Mouse (Mus musculus) intestine, embryonic 15.5 days (tissue): ENCODE measurements around the gene Gm10340. TPM values are rescaled to one million over a fixed set of nuclear protein-coding genes. Genes with fewer than 3 reads are reported as not detected.
"Not testable (repeated sequence)": the region's sequence is repeated elsewhere in the genome, so short reads cannot be mapped to it uniquely, and the experiment has no call there.

Experiments
- ATAC-seq: fragments of 200-750 bp; cut with Nextera tagmentation; 2 replicates; pipeline ENCODE4 v1.8.0; 2017; ENCODE audit warnings: moderate TSS enrichment, moderate library complexity
- H3K27ac ChIP-seq: fragments of 300-500 bp; sonication (generic); 2 replicates; pipeline ENCODE4 v1.5.1; 2015; ENCODE audit warnings: mild to moderate bottlenecking, inconsistent platforms
- H3K27me3 ChIP-seq: fragments of 300-500 bp; sonication (generic); replicated peaks from 2 replicates; pipeline ENCODE4 v1.6.1; 2015; ENCODE audit warnings: inconsistent platforms
- H3K36me3 ChIP-seq: fragments of 300-500 bp; sonication (generic); 2 replicates; pipeline ENCODE4 v1.6.1; 2015; ENCODE audit warnings: inconsistent platforms
- H3K4me1 ChIP-seq: fragments of 300-500 bp; sonication (generic); replicated peaks from 2 replicates; pipeline ENCODE4 v1.6.1; 2015; ENCODE audit warnings: inconsistent platforms
- H3K4me2 ChIP-seq: fragments of 300-500 bp; sonication (generic); replicated peaks from 2 replicates; pipeline ENCODE4 v1.6.1; 2015; ENCODE audit warnings: mild to moderate bottlenecking, inconsistent platforms
- H3K4me3 ChIP-seq: fragments of 300-500 bp; sonication (generic); replicated peaks from 2 replicates; pipeline ENCODE4 v1.5.1; 2015; ENCODE audit warnings: inconsistent platforms
- H3K9ac ChIP-seq: fragments of 300-500 bp; sonication (generic); 2 replicates; pipeline ENCODE4 v1.6.1; 2015; ENCODE audit warnings: inconsistent platforms
- H3K9me3 ChIP-seq: fragments of 300-500 bp; sonication (generic); 2 replicates; pipeline ENCODE4 v1.6.1; 2016; ENCODE audit warnings: inconsistent platforms
- whole genome bisulfite sequencing: fragments of 180-500 bp; shearing (Covaris S2); methylation state at CpG from one replicate; pipeline ENCODE4 v1.1.7; 2015; 5-methylcytosine and 5-hydroxymethylcytosine counted together
- polyA plus RNA-seq: library from polyadenylated mRNA; unstranded; fragments of >200 nt; fragmentation: Nextera tagmentation; extraction: Ambion mirVana; gene quantifications from 2 replicates; pipeline ENCODE4 v1.2.1, GENCODE M21; 2015

The Gm10340 gene
- polyA plus RNA-seq: not detected in 2 replicates

- not testable (repeated sequence) for H3K27me3 ChIP-seq, ATAC-seq
- WGBS: 93% methylated on average over 2 of the region's 3 CpGs
These were observed at the start of gene Gm10340 for GRCm38 (mm10) chr14:3133697-3134096. Gene Gm10340, plus strand, starts transcription at chr14:3133997.

GRCm38 (mm10) chr14:3116051-3116450 lies 17.7 kb upstream of the Gm10340 start:
- not testable (repeated sequence) for H3K27me3 ChIP-seq, ATAC-seq, H3K27ac ChIP-seq, H3K9me3 ChIP-seq, H3K4me2 ChIP-seq, H3K4me3 ChIP-seq, H3K4me1 ChIP-seq, H3K36me3 ChIP-seq, H3K9ac ChIP-seq
- 93% methylated on average over 13 of the region's 25 CpGs for WGBS

More at GRCm38 (mm10) chr14:3133697-3134096, at the start of gene Gm10340:
- H3K36me3 ChIP-seq, H3K27ac ChIP-seq, H3K9ac ChIP-seq, H3K9me3 ChIP-seq, H3K4me2 ChIP-seq, H3K4me3 ChIP-seq, H3K4me1 ChIP-seq: not testable (repeated sequence)

DNA sequence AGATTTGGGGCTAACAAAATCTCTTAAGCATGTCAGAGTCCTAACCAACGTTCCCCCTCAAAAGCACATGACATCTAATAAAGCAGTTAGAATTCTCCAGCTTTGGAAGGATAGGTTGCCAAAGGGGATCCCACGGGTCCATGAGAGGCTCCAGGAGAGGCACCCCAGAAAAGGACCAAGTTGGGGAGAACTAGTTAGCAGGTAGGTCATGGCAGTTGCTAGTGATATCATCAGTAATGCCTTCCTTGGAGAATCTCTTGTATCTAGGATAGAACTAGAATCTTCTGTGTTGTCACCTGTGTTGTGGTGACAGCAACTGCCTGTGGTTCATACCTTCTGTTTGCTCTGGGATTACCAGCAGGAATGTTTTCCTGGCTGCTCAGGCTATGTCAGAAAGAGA lies 54.2 kb downstream of the Gm10340 start, which contains the start of gene Gm5795:
Gene Gm5795, plus strand, starts transcription at position 301 of the 400 bp plus-strand sequence.
- no CpG with 5 or more reads among the region's 2 CpGs for WGBS
- not testable (repeated sequence) for H3K9ac ChIP-seq, H3K9me3 ChIP-seq, ATAC-seq, H3K27me3 ChIP-seq, H3K4me3 ChIP-seq, H3K36me3 ChIP-seq, H3K4me1 ChIP-seq, H3K4me2 ChIP-seq, H3K27ac ChIP-seq

Other genes starting within 250 kb of the Gm10340 start
- gene Gm2888, start 104.0 kb upstream of the Gm10340 start, polyA plus RNA-seq: not detected in 2 replicates
- gene Gm2897, start 84.7 kb upstream of the Gm10340 start, polyA plus RNA-seq: 1.1 and 1.5 TPM in 2 replicates
- not detected in 2 replicates for gene Gm5795, start 54.3 kb downstream of the Gm10340 start, polyA plus RNA-seq
- 3.6 and 4.5 TPM in 2 replicates for gene D830030K20Rik, start 74.5 kb downstream of the Gm10340 start, polyA plus RNA-seq
- not detected in 2 replicates for gene Gm2956, start 198.6 kb downstream of the Gm10340 start, polyA plus RNA-seq